Mouse (Mus musculus): ENCODE data around the gene Phgr1. TPM values are rescaled to one million over a fixed set of nuclear protein-coding genes. Genes with fewer than 3 reads are reported as not detected.

Gene Phgr1
- polyA plus RNA-seq, 1 experiment from 2014 or later = not detected

- 0 out of 2 replicates have a peak, but pooled peaks cover 11% of the 10 kb centered on the region for H3K27me3 ChIP-seq (ENCODE audit: insufficient read depth, low read length)
- no peaks in the 10 kb centered on the region for H3K9me3 ChIP-seq (ENCODE audit: low read length)
- no peaks in the 10 kb centered on the region for H3K36me3 ChIP-seq (ENCODE audit: insufficient read depth, low read length)
- H3K9ac ChIP-seq (replicated peaks; ENCODE audit: low read length) = no peak overlapping the region
- H3K4me2 ChIP-seq (replicated peaks; ENCODE audit: low read depth, low read length) = no peak overlapping the region
- no peak overlapping the region for H3K4me3 ChIP-seq (ENCODE audit: low read length)
- 88% methylated on average over 11 of the region's 11 CpGs for WGBS
- no peaks in the 10 kb centered on the region for H3K4me1 ChIP-seq (ENCODE audit: insufficient read depth, low read length)
- H3K27ac ChIP-seq (ENCODE audit: low read length) = no peak overlapping the region
- ATAC-seq (ENCODE audit: low FRiP score, low TSS enrichment) = no peak
Measured at GRCm38 (mm10) chr2:118789501-118789900, 16.9 kb downstream of the Phgr1 start.

GRCm38 (mm10) chr2:118790221-118790550 is 17.6 kb downstream of the Phgr1 start:
- H3K4me2 ChIP-seq (replicated peaks; ENCODE audit: low read depth, low read length) = peak overlapping the region; percentile 33
- no peak for ATAC-seq (ENCODE audit: low FRiP score, low TSS enrichment)
- no peaks in the 10 kb centered on the region for H3K36me3 ChIP-seq (ENCODE audit: insufficient read depth, low read length)
- H3K4me3 ChIP-seq (ENCODE audit: low read length) = peak overlapping the region; percentile 2; the same call in 1 of the 2 replicates
- 0 out of 2 replicates have a peak, but pooled peaks cover 11% of the 10 kb centered on the region for H3K27me3 ChIP-seq (ENCODE audit: insufficient read depth, low read length)
- WGBS = 49% methylated on average over 12 of the region's 12 CpGs
- no peaks in the 10 kb centered on the region for H3K9me3 ChIP-seq (ENCODE audit: low read length)
- no peaks in the 10 kb centered on the region for H3K4me1 ChIP-seq (ENCODE audit: insufficient read depth, low read length)
- no peak overlapping the region for H3K27ac ChIP-seq (ENCODE audit: low read length)
- H3K9ac ChIP-seq (replicated peaks; ENCODE audit: low read length) = no peak overlapping the region

DNA sequence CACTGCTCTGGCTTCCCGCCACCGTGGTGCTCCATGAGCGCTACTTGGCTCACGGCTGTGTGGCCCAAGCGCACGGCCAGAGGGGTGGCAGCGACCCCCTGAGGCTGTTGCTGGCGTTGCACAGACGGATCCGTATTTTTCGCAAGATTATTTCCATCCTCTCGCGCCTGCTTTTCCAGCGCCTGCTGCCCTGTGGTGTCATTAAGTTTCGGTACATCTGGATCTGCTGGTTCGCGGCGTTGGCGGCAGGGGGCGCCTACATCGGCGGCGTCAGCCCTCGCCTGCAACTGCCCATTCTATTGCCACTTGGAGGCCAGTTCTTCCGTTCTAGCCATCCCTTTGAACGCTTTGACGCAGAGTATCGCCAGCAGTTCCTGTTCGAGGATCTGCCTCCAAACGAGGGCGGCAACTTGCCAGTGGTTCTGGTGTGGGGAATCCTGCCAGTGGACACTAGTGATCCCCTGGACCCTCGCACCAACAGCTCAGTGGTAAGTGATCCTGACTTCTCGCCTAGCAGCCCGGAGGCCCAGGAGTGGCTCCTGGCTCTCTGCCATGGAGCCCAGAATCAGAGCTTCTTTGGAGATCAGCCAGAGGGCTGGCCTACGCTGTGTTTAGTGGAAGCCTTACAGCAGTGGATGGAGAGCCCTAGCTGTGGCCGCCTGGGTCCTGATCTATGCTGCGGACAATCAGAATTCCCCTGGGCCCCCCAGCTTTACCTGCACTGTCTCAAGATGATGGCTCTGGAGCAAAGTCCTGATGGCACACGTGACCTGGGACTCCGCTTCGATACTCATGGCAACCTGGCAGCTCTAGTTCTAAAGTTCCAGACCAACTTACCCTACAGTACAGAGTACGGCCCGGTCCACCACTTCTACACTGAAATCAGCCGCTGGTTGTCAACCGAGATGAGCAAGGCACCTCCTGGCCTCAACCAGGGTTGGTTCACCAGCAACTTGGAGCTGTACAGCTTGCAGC is 18.3 kb downstream of the Phgr1 start:
- Histone ChIP-seq H3K9me3 (ENCODE audit: low read length) (no peaks in the 10 kb centered on the region), H3K27me3 (ENCODE audit: insufficient read depth, low read length) (0 out of 2 replicates have a peak, but pooled peaks cover 11% of the 10 kb centered on the region), H3K4me2 (replicated peaks; ENCODE audit: low read depth, low read length) (peak overlapping the region; percentile 33), H3K4me3 (ENCODE audit: low read length) (peak overlapping the region; percentile 2; the same call in 1 of the 2 replicates), H3K36me3 (ENCODE audit: insufficient read depth, low read length) (no peaks in the 10 kb centered on the region), H3K9ac (replicated peaks; ENCODE audit: low read length) (no peak overlapping the region), H3K27ac (ENCODE audit: low read length) (no peak overlapping the region), H3K4me1 (ENCODE audit: insufficient read depth, low read length) (no peaks in the 10 kb centered on the region)
- WGBS = 24% methylated on average over 44 of the region's 44 CpGs
- 0 out of 2 replicates have a peak, but pooled peaks have one; percentile 10 for ATAC-seq (ENCODE audit: low FRiP score, low TSS enrichment)

DNA sequence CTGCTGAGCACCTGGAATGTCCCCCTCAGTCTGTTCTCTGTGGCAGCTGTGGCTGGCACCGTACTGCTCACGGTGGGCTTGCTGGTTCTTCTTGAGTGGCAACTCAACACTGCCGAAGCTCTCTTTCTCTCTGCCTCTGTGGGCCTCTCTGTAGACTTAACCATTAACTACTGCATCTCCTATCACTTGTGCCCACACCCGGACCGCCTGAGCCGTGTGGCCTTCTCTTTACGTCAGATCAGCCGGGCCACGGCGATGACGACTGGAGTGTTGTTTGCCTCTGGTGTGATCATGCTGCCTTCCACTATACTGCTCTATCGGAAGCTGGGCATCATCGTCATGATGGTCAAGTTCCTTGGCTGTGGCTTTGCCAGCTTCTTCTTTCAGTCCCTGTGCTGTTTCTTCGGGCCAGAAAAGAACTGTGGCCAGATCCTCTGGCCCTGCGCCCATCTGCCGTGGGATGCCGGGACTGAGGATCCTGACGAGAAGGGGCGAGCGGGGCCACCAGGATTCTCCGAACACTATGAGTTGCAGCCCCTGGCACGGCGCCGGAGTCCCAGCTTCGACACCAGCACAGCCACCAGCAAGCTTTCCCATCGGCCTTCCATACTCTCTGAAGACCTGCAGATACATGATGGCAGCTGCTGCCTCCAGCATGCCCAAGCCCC is 19.2 kb downstream of the Phgr1 start:
- H3K36me3 ChIP-seq (ENCODE audit: insufficient read depth, low read length) = no peaks in the 10 kb centered on the region
- whole genome bisulfite sequencing = 94% methylated on average over 26 of the region's 26 CpGs
- ATAC-seq (ENCODE audit: low FRiP score, low TSS enrichment) = no peak
- H3K4me2 ChIP-seq (replicated peaks; ENCODE audit: low read depth, low read length) = no peak overlapping the region
- H3K9ac ChIP-seq (replicated peaks; ENCODE audit: low read length) = no peak overlapping the region
- H3K27me3 ChIP-seq (ENCODE audit: insufficient read depth, low read length) = 0 out of 2 replicates have a peak, but pooled peaks cover 11% of the 10 kb centered on the region
- H3K4me3 ChIP-seq (ENCODE audit: low read length) = no peak overlapping the region
- H3K4me1 ChIP-seq (ENCODE audit: insufficient read depth, low read length) = no peaks in the 10 kb centered on the region
- H3K27ac ChIP-seq (ENCODE audit: low read length) = no peak overlapping the region
- H3K9me3 ChIP-seq (ENCODE audit: low read length) = no peaks in the 10 kb centered on the region

- no peak overlapping the region for H3K27ac ChIP-seq (ENCODE audit: low read length)
- H3K4me1 ChIP-seq (ENCODE audit: insufficient read depth, low read length) = no peaks in the 10 kb centered on the region
- ATAC-seq (ENCODE audit: low FRiP score, low TSS enrichment) = no peak
- 0 out of 2 replicates have a peak, but pooled peaks cover 11% of the 10 kb centered on the region for H3K27me3 ChIP-seq (ENCODE audit: insufficient read depth, low read length)
- H3K36me3 ChIP-seq (ENCODE audit: insufficient read depth, low read length) = no peaks in the 10 kb centered on the region
- no peak overlapping the region for H3K4me3 ChIP-seq (ENCODE audit: low read length)
- 77% methylated on average over 4 of the region's 4 CpGs for WGBS
- H3K9me3 ChIP-seq (ENCODE audit: low read length) = no peaks in the 10 kb centered on the region
- H3K9ac ChIP-seq (replicated peaks; ENCODE audit: low read length) = no peak overlapping the region
- H3K4me2 ChIP-seq (replicated peaks; ENCODE audit: low read depth, low read length) = no peak overlapping the region
Measured at GRCm38 (mm10) chr2:118792259-118792613, 19.7 kb downstream of the Phgr1 start.

DNA sequence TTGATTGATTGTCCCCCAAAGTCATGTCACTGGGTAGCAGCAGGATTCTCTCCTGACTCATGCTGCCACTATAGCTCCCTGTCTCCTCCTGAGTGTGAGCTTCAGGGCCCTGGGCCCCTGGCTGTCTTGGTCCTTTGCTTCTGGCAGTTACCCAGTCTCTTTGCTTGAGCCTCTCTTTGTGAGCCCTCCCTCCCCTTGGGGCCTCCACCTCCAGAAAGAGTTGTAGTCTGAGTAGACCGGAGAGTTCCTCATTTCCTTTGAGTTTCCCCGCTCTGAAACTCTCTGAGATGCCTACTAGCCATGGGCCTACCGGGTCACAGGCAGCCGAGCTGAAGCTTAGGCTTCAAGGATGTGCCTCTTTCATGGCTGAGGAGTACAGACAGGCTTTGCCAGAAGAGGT is 21.1 kb downstream of the Phgr1 start:
- no peak overlapping the region for H3K9ac ChIP-seq (replicated peaks; ENCODE audit: low read length)
- no peaks in the 10 kb centered on the region for H3K36me3 ChIP-seq (ENCODE audit: insufficient read depth, low read length)
- H3K9me3 ChIP-seq (ENCODE audit: low read length) = no peaks in the 10 kb centered on the region
- no peaks in the 10 kb centered on the region for H3K4me1 ChIP-seq (ENCODE audit: insufficient read depth, low read length)
- H3K27ac ChIP-seq (ENCODE audit: low read length) = no peak overlapping the region
- no peak overlapping the region for H3K4me3 ChIP-seq (ENCODE audit: low read length)
- 80% methylated on average over 4 of the region's 4 CpGs for WGBS
- no peak overlapping the region for H3K4me2 ChIP-seq (replicated peaks; ENCODE audit: low read depth, low read length)
- no peak for ATAC-seq (ENCODE audit: low FRiP score, low TSS enrichment)
- H3K27me3 ChIP-seq (ENCODE audit: insufficient read depth, low read length) = 0 out of 2 replicates have a peak, but pooled peaks cover 11% of the 10 kb centered on the region

DNA sequence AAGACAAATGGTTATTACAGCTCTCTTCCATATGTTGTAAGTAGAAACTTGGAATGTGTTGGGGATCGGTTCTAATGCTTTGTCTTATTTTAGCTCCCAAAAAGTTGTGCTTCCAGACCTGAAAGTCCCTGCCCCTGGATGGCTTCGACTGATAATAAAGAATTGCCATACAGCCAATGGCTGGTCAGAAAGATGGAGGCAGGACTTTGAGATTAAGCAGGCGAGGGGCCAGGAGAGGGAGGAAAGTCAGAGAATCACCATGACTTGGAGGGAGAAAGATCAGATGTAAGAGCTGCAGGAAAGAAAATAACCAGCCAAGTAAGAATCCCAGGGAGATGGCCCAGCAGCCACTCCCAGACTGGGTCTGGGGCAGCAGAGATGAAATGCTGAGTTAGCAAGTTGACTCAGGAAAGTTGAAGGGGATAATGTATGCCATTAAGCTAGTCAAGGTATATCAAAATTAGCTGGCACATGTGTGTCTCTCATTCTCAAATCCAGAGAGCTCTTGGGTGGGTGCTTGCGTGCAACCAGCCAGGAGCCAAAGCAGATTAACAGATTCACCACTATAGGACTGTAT is 30.1 kb downstream of the Phgr1 start:
- WGBS = 65% methylated on average over 4 of the region's 4 CpGs
- no peaks in the 10 kb centered on the region for H3K9me3 ChIP-seq (ENCODE audit: low read length)
- no peak overlapping the region for H3K9ac ChIP-seq (replicated peaks; ENCODE audit: low read length)
- no peak for ATAC-seq (ENCODE audit: low FRiP score, low TSS enrichment)
- H3K4me3 ChIP-seq (ENCODE audit: low read length) = no peak overlapping the region
- H3K4me1 ChIP-seq (ENCODE audit: insufficient read depth, low read length) = no peaks in the 10 kb centered on the region
- H3K27ac ChIP-seq (ENCODE audit: low read length) = no peak overlapping the region
- H3K36me3 ChIP-seq (ENCODE audit: insufficient read depth, low read length) = no peaks in the 10 kb centered on the region
- no peak overlapping the region for H3K4me2 ChIP-seq (replicated peaks; ENCODE audit: low read depth, low read length)
- H3K27me3 ChIP-seq (ENCODE audit: insufficient read depth, low read length) = peaks cover 3% of the 10 kb centered on the region; the same call in 1 of the 2 replicates

DNA sequence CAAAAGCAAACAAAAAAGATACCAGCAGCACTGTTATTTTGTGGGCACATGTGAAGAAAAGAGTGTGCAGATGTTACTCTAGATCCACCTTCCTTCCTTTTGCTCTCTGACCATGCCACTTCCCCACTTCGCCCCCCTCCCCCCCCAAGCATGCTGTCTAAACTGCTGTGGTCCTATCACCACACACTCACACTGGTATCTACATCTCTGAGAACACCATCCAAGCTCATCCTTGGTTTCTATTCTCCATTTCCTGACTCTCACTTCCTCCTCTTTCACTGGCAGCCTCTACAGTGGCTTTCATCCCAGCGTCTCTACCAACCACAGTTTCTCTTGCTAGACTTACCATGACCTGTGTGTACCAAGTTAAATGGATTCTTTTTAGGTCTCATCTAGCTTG is 31.9 kb downstream of the Phgr1 start:
- Histone ChIP-seq H3K9me3 (ENCODE audit: low read length) (no peaks in the 10 kb centered on the region), H3K27me3 (ENCODE audit: insufficient read depth, low read length) (peaks cover 3% of the 10 kb centered on the region; the same call in 1 of the 2 replicates), H3K4me3 (ENCODE audit: low read length) (no peak overlapping the region), H3K36me3 (ENCODE audit: insufficient read depth, low read length) (no peaks in the 10 kb centered on the region), H3K27ac (ENCODE audit: low read length) (no peak overlapping the region), H3K4me1 (ENCODE audit: insufficient read depth, low read length) (no peaks in the 10 kb centered on the region), H3K4me2 (replicated peaks; ENCODE audit: low read depth, low read length) (no peak overlapping the region), H3K9ac (replicated peaks; ENCODE audit: low read length) (no peak overlapping the region)
- 74% methylated on average over 2 of the region's 2 CpGs for WGBS
- ATAC-seq (ENCODE audit: low FRiP score, low TSS enrichment) = no peak

DNA sequence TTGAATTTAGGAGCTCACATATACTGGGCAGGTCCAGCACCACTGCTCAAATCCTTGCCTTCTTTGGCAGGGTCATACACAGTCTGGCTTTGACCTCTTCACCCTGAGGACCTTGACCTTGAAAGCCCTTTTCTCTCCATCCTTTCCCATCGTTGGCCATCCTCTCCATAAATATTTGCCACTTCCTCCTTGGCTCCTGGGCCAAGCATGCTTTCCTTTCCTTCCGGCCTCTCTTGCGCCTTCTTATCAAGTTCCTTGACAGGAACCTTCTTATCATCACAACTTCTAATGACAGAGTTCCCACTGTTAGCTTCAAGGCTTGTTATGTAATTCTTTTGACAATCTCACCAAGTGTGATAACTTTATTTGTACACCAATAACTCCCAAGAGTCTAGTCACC is 32.6 kb downstream of the Phgr1 start:
- Histone ChIP-seq H3K27me3 (ENCODE audit: insufficient read depth, low read length) (peaks cover 3% of the 10 kb centered on the region; the same call in 1 of the 2 replicates), H3K4me2 (replicated peaks; ENCODE audit: low read depth, low read length) (no peak overlapping the region), H3K36me3 (ENCODE audit: insufficient read depth, low read length) (no peaks in the 10 kb centered on the region), H3K9me3 (ENCODE audit: low read length) (no peaks in the 10 kb centered on the region), H3K27ac (ENCODE audit: low read length) (no peak overlapping the region), H3K4me1 (ENCODE audit: insufficient read depth, low read length) (no peaks in the 10 kb centered on the region), H3K9ac (replicated peaks; ENCODE audit: low read length) (no peak overlapping the region), H3K4me3 (ENCODE audit: low read length) (no peak overlapping the region)
- WGBS = 53% methylated on average over 3 of the region's 3 CpGs
- no peak for ATAC-seq (ENCODE audit: low FRiP score, low TSS enrichment)

Data from kidney, embryonic 16.5 days (tissue).